Mouse (Mus musculus) forebrain, embryonic 10.5 days (tissue): Measurements from ENCODE around the gene Ifnk. TPM values are rescaled to one million over a fixed set of nuclear protein-coding genes. Genes with fewer than 3 reads are reported as not detected.

Experiments used
- DNase-seq: peaks from one replicate; pipeline ENCODE4 v3.0.0-alpha.2; 2017; ENCODE audit warnings: low spot score; ENCODE audit errors: extremely low spot score
- H3K27ac ChIP-seq: fragments of 300-500 bp; sonication (generic); 2 replicates; pipeline ENCODE4 v1.5.1; 2016; ENCODE audit warnings: mild to moderate bottlenecking
- H3K27me3 ChIP-seq: fragments of 300-500 bp; sonication (generic); 2 replicates; pipeline ENCODE4 v1.6.1; 2016; ENCODE audit warnings: mild to moderate bottlenecking; ENCODE audit not compliant: poor library complexity, severe bottlenecking
- H3K36me3 ChIP-seq: fragments of 300-500 bp; sonication (generic); replicated peaks from 2 replicates; pipeline ENCODE4 v1.6.1; 2016; ENCODE audit warnings: mild to moderate bottlenecking, moderate library complexity
- H3K4me1 ChIP-seq: fragments of 300-500 bp; sonication (generic); 2 replicates; pipeline ENCODE4 v1.6.1; 2016
- H3K4me3 ChIP-seq: fragments of 300-500 bp; sonication (generic); 2 replicates; pipeline ENCODE4 v1.5.1; 2016; ENCODE audit warnings: mild to moderate bottlenecking, moderate library complexity
- H3K9me3 ChIP-seq: fragments of 300-500 bp; sonication (generic); 2 replicates; pipeline ENCODE4 v1.6.1; 2016; ENCODE audit warnings: mild to moderate bottlenecking, moderate library complexity
- WGBS: fragments of 180-500 bp; shearing (Covaris S2); methylation state at CpG from one replicate; pipeline ENCODE4 v1.1.7; 2016; 5-methylcytosine and 5-hydroxymethylcytosine counted together
- polyA plus RNA-seq: library from polyadenylated mRNA; unstranded; fragments of >200 nt; fragmentation: Nextera tagmentation; extraction: Ambion mirVana; gene quantifications from 2 replicates; pipeline ENCODE4 v1.2.1, GENCODE M21; 2016

Gene Ifnk
- polyA plus RNA-seq, 1 experiment from 2014 or later, result 0.67 TPM

GRCm38 (mm10) chr4:35167855-35168254 is 16.0 kb downstream of the Ifnk start:
- H3K27me3 ChIP-seq, result no peaks in the 10 kb centered on the region
- DNase-seq, result no peak
- H3K27ac ChIP-seq, result no peak overlapping the region
- no peak overlapping the region for H3K4me3 ChIP-seq
- no peaks in the 10 kb centered on the region for H3K4me1 ChIP-seq
- H3K36me3 ChIP-seq, result no peaks in the 10 kb centered on the region
- H3K9me3 ChIP-seq, result no peaks in the 10 kb centered on the region
- WGBS, result 89% methylated on average over 5 of the region's 5 CpGs

- no peaks in the 10 kb centered on the region for H3K27me3 ChIP-seq
- no peaks in the 10 kb centered on the region for H3K9me3 ChIP-seq
- H3K36me3 ChIP-seq, result no peaks in the 10 kb centered on the region
- H3K4me3 ChIP-seq, result no peak overlapping the region
- no peak overlapping the region for H3K27ac ChIP-seq
- H3K4me1 ChIP-seq, result no peaks in the 10 kb centered on the region
- 91% methylated on average over 13 of the region's 13 CpGs for WGBS
- no peak for DNase-seq
Observed at GRCm38 (mm10) chr4:35169571-35170125, 17.8 kb downstream of the Ifnk start.

- H3K27ac ChIP-seq, result no peak overlapping the region
- no peaks in the 10 kb centered on the region for H3K27me3 ChIP-seq
- H3K4me1 ChIP-seq, result no peaks in the 10 kb centered on the region
- WGBS, result 92% methylated on average over 2 of the region's 2 CpGs
- H3K4me3 ChIP-seq, result no peak overlapping the region
- DNase-seq, result no peak
- no peaks in the 10 kb centered on the region for H3K36me3 ChIP-seq
- no peaks in the 10 kb centered on the region for H3K9me3 ChIP-seq
Observed at GRCm38 (mm10) chr4:35172471-35172870, 20.6 kb downstream of the Ifnk start.

- Histone ChIP-seq H3K9me3 (no peaks in the 10 kb centered on the region), H3K36me3 (no peaks in the 10 kb centered on the region), H3K4me3 (no peak overlapping the region), H3K4me1 (peaks cover 8% of the 10 kb centered on the region; the same call in 1 of the 2 replicates), H3K27me3 (no peaks in the 10 kb centered on the region), H3K27ac (no peak overlapping the region)
- 77% methylated on average over 1 of the region's 1 CpGs for WGBS
- DNase-seq, result no peak
Observed at GRCm38 (mm10) chr4:35173551-35173950, 21.7 kb downstream of the Ifnk start.

- no peaks in the 10 kb centered on the region for H3K27me3 ChIP-seq
- peaks cover 12% of the 10 kb centered on the region; the same call in 1 of the 2 replicates for H3K4me1 ChIP-seq
- 84% methylated on average over 2 of the region's 2 CpGs for WGBS
- H3K36me3 ChIP-seq, result no peaks in the 10 kb centered on the region
- H3K9me3 ChIP-seq, result no peaks in the 10 kb centered on the region
- no peak overlapping the region for H3K27ac ChIP-seq
- DNase-seq, result no peak
- H3K4me3 ChIP-seq, result no peak overlapping the region
Observed at GRCm38 (mm10) chr4:35175566-35175965, 23.7 kb downstream of the Ifnk start.

- H3K4me3 ChIP-seq, result no peak overlapping the region
- H3K9me3 ChIP-seq, result no peaks in the 10 kb centered on the region
- H3K27me3 ChIP-seq, result no peaks in the 10 kb centered on the region
- no peak overlapping the region for H3K27ac ChIP-seq
- no peak for DNase-seq
- peaks cover 12% of the 10 kb centered on the region; the same call in 1 of the 2 replicates for H3K4me1 ChIP-seq
- H3K36me3 ChIP-seq, result no peaks in the 10 kb centered on the region
- 88% methylated on average over 12 of the region's 12 CpGs for WGBS
Observed at GRCm38 (mm10) chr4:35177926-35178645, 26.2 kb downstream of the Ifnk start.

GRCm38 (mm10) chr4:35187617-35188326 is 35.9 kb downstream of the Ifnk start:
- 93% methylated on average over 8 of the region's 8 CpGs for WGBS
- no peaks in the 10 kb centered on the region for H3K4me1 ChIP-seq
- DNase-seq, result no peak

GRCm38 (mm10) chr4:35189794-35190193 is 37.9 kb downstream of the Ifnk start:
- 0 out of 2 replicates have a peak, but pooled peaks cover 3% of the 10 kb centered on the region for H3K36me3 ChIP-seq
- H3K27ac ChIP-seq, result no peak overlapping the region
- DNase-seq, result no peak
- H3K27me3 ChIP-seq, result no peaks in the 10 kb centered on the region
- H3K9me3 ChIP-seq, result no peaks in the 10 kb centered on the region
- 88% methylated on average over 5 of the region's 5 CpGs for WGBS
- no peaks in the 10 kb centered on the region for H3K4me1 ChIP-seq
- no peak overlapping the region for H3K4me3 ChIP-seq

More at GRCm38 (mm10) chr4:35187617-35188326, 35.9 kb downstream of the Ifnk start:
- Histone ChIP-seq H3K36me3 (0 out of 2 replicates have a peak, but pooled peaks cover 3% of the 10 kb centered on the region), H3K27ac (no peak overlapping the region), H3K27me3 (no peaks in the 10 kb centered on the region), H3K9me3 (no peaks in the 10 kb centered on the region), H3K4me3 (no peak overlapping the region)

- 54% methylated on average over 7 of the region's 7 CpGs for WGBS
- DNase-seq, result no peak
Observed at GRCm38 (mm10) chr4:35192725-35193124, 40.9 kb downstream of the Ifnk start.

GRCm38 (mm10) chr4:35201700-35202099 is 49.8 kb downstream of the Ifnk start:
- H3K36me3 ChIP-seq, result peaks cover 42% of the 10 kb centered on the region
- no peaks in the 10 kb centered on the region for H3K9me3 ChIP-seq
- no peak overlapping the region for H3K27ac ChIP-seq
- H3K27me3 ChIP-seq, result no peaks in the 10 kb centered on the region
- H3K4me3 ChIP-seq, result no peak overlapping the region
- no peaks in the 10 kb centered on the region for H3K4me1 ChIP-seq
- DNase-seq, result no peak
- 95% methylated on average over 5 of the region's 5 CpGs for WGBS

More at GRCm38 (mm10) chr4:35192725-35193124, 40.9 kb downstream of the Ifnk start:
- no peak overlapping the region for H3K4me3 ChIP-seq
- no peaks in the 10 kb centered on the region for H3K4me1 ChIP-seq
- H3K9me3 ChIP-seq, result no peaks in the 10 kb centered on the region
- no peaks in the 10 kb centered on the region for H3K27me3 ChIP-seq
- no peak overlapping the region for H3K27ac ChIP-seq
- H3K36me3 ChIP-seq, result peaks cover 12% of the 10 kb centered on the region
